Mouse (Mus musculus): ENCODE data around the gene Socs2. TPM values are rescaled to one million over a fixed set of nuclear protein-coding genes. Genes with fewer than 3 reads are reported as not detected.

The Socs2 gene
- polyA plus RNA-seq, 1 experiment from 2014 or later, result 126 TPM

- H3K4me3 ChIP-seq (replicated peaks), result no peak overlapping the region
- H3K36me3 ChIP-seq, result no peaks in the 10 kb centered on the region
- no peaks in the 10 kb centered on the region for H3K9me3 ChIP-seq (replicated peaks)
- H3K27ac ChIP-seq (replicated peaks), result no peak overlapping the region
- WGBS, result 93% methylated on average over 12 of the region's 12 CpGs
- H3K4me2 ChIP-seq, result no peak overlapping the region
- H3K9ac ChIP-seq (replicated peaks), result no peak overlapping the region
- ATAC-seq (ENCODE audit: low FRiP score), result no peak
- H3K27me3 ChIP-seq (replicated peaks), result no peaks in the 10 kb centered on the region
- H3K4me1 ChIP-seq, result no peaks in the 10 kb centered on the region
These were observed 55.6 kb downstream of the Socs2 start for GRCm38 (mm10) chr10:95361260-95361841.

GRCm38 (mm10) chr10:95360048-95360447, 56.9 kb downstream of the Socs2 start:
- Histone ChIP-seq H3K4me3 (replicated peaks) (no peak overlapping the region), H3K4me1 (peaks cover 5% of the 10 kb centered on the region), H3K9ac (replicated peaks) (no peak overlapping the region), H3K9me3 (replicated peaks) (no peaks in the 10 kb centered on the region), H3K27me3 (replicated peaks) (no peaks in the 10 kb centered on the region), H3K4me2 (no peak overlapping the region), H3K36me3 (no peaks in the 10 kb centered on the region), H3K27ac (replicated peaks) (no peak overlapping the region)
- no peak for ATAC-seq (ENCODE audit: low FRiP score)
- WGBS, result 88% methylated on average over 5 of the region's 5 CpGs

- whole genome bisulfite sequencing, result 95% methylated on average over 3 of the region's 3 CpGs
- no peak overlapping the region for H3K4me2 ChIP-seq
- H3K4me1 ChIP-seq, result peaks cover 5% of the 10 kb centered on the region
- no peaks in the 10 kb centered on the region for H3K27me3 ChIP-seq (replicated peaks)
- no peak for ATAC-seq (ENCODE audit: low FRiP score)
- no peaks in the 10 kb centered on the region for H3K36me3 ChIP-seq
- H3K9ac ChIP-seq (replicated peaks), result no peak overlapping the region
- H3K27ac ChIP-seq (replicated peaks), result no peak overlapping the region
- no peak overlapping the region for H3K4me3 ChIP-seq (replicated peaks)
- no peaks in the 10 kb centered on the region for H3K9me3 ChIP-seq (replicated peaks)
These were observed 59.3 kb downstream of the Socs2 start for GRCm38 (mm10) chr10:95357721-95358120.

- H3K36me3 ChIP-seq, result no peaks in the 10 kb centered on the region
- no peak overlapping the region for H3K9ac ChIP-seq (replicated peaks)
- H3K4me2 ChIP-seq, result no peak overlapping the region
- H3K4me3 ChIP-seq (replicated peaks), result no peak overlapping the region
- 86% methylated on average over 7 of the region's 7 CpGs for WGBS
- peaks cover 5% of the 10 kb centered on the region for H3K4me1 ChIP-seq
- no peaks in the 10 kb centered on the region for H3K9me3 ChIP-seq (replicated peaks)
- H3K27ac ChIP-seq (replicated peaks), result no peak overlapping the region
- ATAC-seq (ENCODE audit: low FRiP score), result no peak
- H3K27me3 ChIP-seq (replicated peaks), result no peaks in the 10 kb centered on the region
These were observed 60.3 kb downstream of the Socs2 start for GRCm38 (mm10) chr10:95356711-95357110.

- 16% methylated on average over 6 of the region's 6 CpGs for WGBS
- H3K4me3 ChIP-seq (replicated peaks), result no peak overlapping the region
- no peak overlapping the region for H3K4me2 ChIP-seq
- no peak overlapping the region for H3K9ac ChIP-seq (replicated peaks)
- no peak; the same call in 1 of the 2 replicates for ATAC-seq (ENCODE audit: low FRiP score)
- peaks cover 5% of the 10 kb centered on the region for H3K4me1 ChIP-seq
- H3K9me3 ChIP-seq (replicated peaks), result no peaks in the 10 kb centered on the region
- no peak overlapping the region for H3K27ac ChIP-seq (replicated peaks)
- H3K27me3 ChIP-seq (replicated peaks), result no peaks in the 10 kb centered on the region
- no peaks in the 10 kb centered on the region for H3K36me3 ChIP-seq
These were observed 61.2 kb downstream of the Socs2 start for GRCm38 (mm10) chr10:95355678-95356268.

GRCm38 (mm10) chr10:95354673-95355072, 62.3 kb downstream of the Socs2 start:
- Histone ChIP-seq H3K9me3 (replicated peaks) (no peaks in the 10 kb centered on the region), H3K36me3 (no peaks in the 10 kb centered on the region), H3K4me2 (no peak overlapping the region), H3K4me1 (peaks cover 5% of the 10 kb centered on the region), H3K4me3 (replicated peaks) (no peak overlapping the region), H3K9ac (replicated peaks) (no peak overlapping the region), H3K27ac (replicated peaks) (no peak overlapping the region), H3K27me3 (replicated peaks) (no peaks in the 10 kb centered on the region)
- no peak for ATAC-seq (ENCODE audit: low FRiP score)

- no peaks in the 10 kb centered on the region for H3K36me3 ChIP-seq
- peaks cover 5% of the 10 kb centered on the region for H3K4me1 ChIP-seq
- H3K27me3 ChIP-seq (replicated peaks), result no peaks in the 10 kb centered on the region
- no peaks in the 10 kb centered on the region for H3K9me3 ChIP-seq (replicated peaks)
- WGBS, result 69% methylated on average over 6 of the region's 6 CpGs
- no peak for ATAC-seq (ENCODE audit: low FRiP score)
- no peak overlapping the region for H3K9ac ChIP-seq (replicated peaks)
- H3K4me2 ChIP-seq, result no peak overlapping the region
- no peak overlapping the region for H3K27ac ChIP-seq (replicated peaks)
- no peak overlapping the region for H3K4me3 ChIP-seq (replicated peaks)
These were observed 62.9 kb downstream of the Socs2 start for GRCm38 (mm10) chr10:95354047-95354446.

- Histone ChIP-seq H3K4me2 (no peak overlapping the region), H3K27me3 (replicated peaks) (no peaks in the 10 kb centered on the region), H3K27ac (replicated peaks) (no peak overlapping the region), H3K9ac (replicated peaks) (no peak overlapping the region), H3K9me3 (replicated peaks) (no peaks in the 10 kb centered on the region), H3K36me3 (no peaks in the 10 kb centered on the region), H3K4me1 (no peaks in the 10 kb centered on the region), H3K4me3 (replicated peaks) (no peak overlapping the region)
- ATAC-seq (ENCODE audit: low FRiP score), result no peak
- WGBS, result 80% methylated on average over 3 of the region's 3 CpGs
These were observed 68.5 kb downstream of the Socs2 start for GRCm38 (mm10) chr10:95348457-95348856.

- 95% methylated on average over 3 of the region's 3 CpGs for WGBS
- no peaks in the 10 kb centered on the region for H3K9me3 ChIP-seq (replicated peaks)
- H3K27me3 ChIP-seq (replicated peaks), result no peaks in the 10 kb centered on the region
- H3K27ac ChIP-seq (replicated peaks), result no peak overlapping the region
- H3K4me3 ChIP-seq (replicated peaks), result no peak overlapping the region
- H3K9ac ChIP-seq (replicated peaks), result no peak overlapping the region
- no peak overlapping the region for H3K4me2 ChIP-seq
- no peaks in the 10 kb centered on the region for H3K36me3 ChIP-seq
- no peak for ATAC-seq (ENCODE audit: low FRiP score)
- no peaks in the 10 kb centered on the region for H3K4me1 ChIP-seq
These were observed 69.2 kb downstream of the Socs2 start for GRCm38 (mm10) chr10:95347776-95348175.

GRCm38 (mm10) chr10:95342833-95343590, 74.0 kb downstream of the Socs2 start:
- Histone ChIP-seq H3K27ac (replicated peaks) (no peak overlapping the region), H3K4me1 (no peaks in the 10 kb centered on the region), H3K4me2 (no peak overlapping the region), H3K36me3 (no peaks in the 10 kb centered on the region), H3K4me3 (replicated peaks) (no peak overlapping the region), H3K9ac (replicated peaks) (no peak overlapping the region), H3K27me3 (replicated peaks) (no peaks in the 10 kb centered on the region), H3K9me3 (replicated peaks) (no peaks in the 10 kb centered on the region)
- no peak for ATAC-seq (ENCODE audit: low FRiP score)
- 87% methylated on average over 10 of the region's 10 CpGs for WGBS

GRCm38 (mm10) chr10:95340676-95341075, 76.3 kb downstream of the Socs2 start:
- no peak overlapping the region for H3K27ac ChIP-seq (replicated peaks)
- peaks cover 12% of the 10 kb centered on the region; the same call in 1 of the 2 replicates for H3K4me1 ChIP-seq
- H3K27me3 ChIP-seq (replicated peaks), result no peaks in the 10 kb centered on the region
- H3K4me2 ChIP-seq, result no peak overlapping the region
- H3K9ac ChIP-seq (replicated peaks), result no peak overlapping the region
- ATAC-seq (ENCODE audit: low FRiP score), result no peak
- no peaks in the 10 kb centered on the region for H3K36me3 ChIP-seq
- WGBS, result 85% methylated on average over 4 of the region's 4 CpGs
- no peaks in the 10 kb centered on the region for H3K9me3 ChIP-seq (replicated peaks)
- H3K4me3 ChIP-seq (replicated peaks), result no peak overlapping the region

- no peaks in the 10 kb centered on the region for H3K36me3 ChIP-seq
- no peak overlapping the region for H3K4me2 ChIP-seq
- no peak overlapping the region for H3K4me3 ChIP-seq (replicated peaks)
- ATAC-seq (ENCODE audit: low FRiP score), result no peak
- no peaks in the 10 kb centered on the region for H3K9me3 ChIP-seq (replicated peaks)
- peaks cover 12% of the 10 kb centered on the region; the same call in 1 of the 2 replicates for H3K4me1 ChIP-seq
- no peak overlapping the region for H3K27ac ChIP-seq (replicated peaks)
- 65% methylated on average over 5 of the region's 5 CpGs for WGBS
- H3K9ac ChIP-seq (replicated peaks), result no peak overlapping the region
- H3K27me3 ChIP-seq (replicated peaks), result no peaks in the 10 kb centered on the region
These were observed 79.4 kb downstream of the Socs2 start for GRCm38 (mm10) chr10:95337589-95337988.

All from neural tube, embryonic 15.5 days (tissue).